Mouse (Mus musculus) limb, embryonic 10.5 days (tissue): Measurements from ENCODE around the gene Nasp. TPM values are rescaled to one million over a fixed set of nuclear protein-coding genes. Genes with fewer than 3 reads are reported as not detected.

Source experiments
- DNase-seq: peaks from one replicate; pipeline ENCODE4 v3.0.0-alpha.2; 2017; ENCODE audit warnings: low spot score
- H3K27ac ChIP-seq: fragments of 300-500 bp; sonication (generic); 2 replicates; pipeline ENCODE4 v1.5.1; 2016; ENCODE audit warnings: mild to moderate bottlenecking
- H3K27me3 ChIP-seq: fragments of 300-500 bp; sonication (generic); 2 replicates; pipeline ENCODE4 v1.6.1; 2016; ENCODE audit warnings: low read depth, mild to moderate bottlenecking; ENCODE audit not compliant: poor library complexity, severe bottlenecking
- H3K36me3 ChIP-seq: fragments of 300-500 bp; sonication (generic); 2 replicates; pipeline ENCODE4 v1.6.1; 2016; ENCODE audit warnings: mild to moderate bottlenecking, moderate library complexity
- H3K4me1 ChIP-seq: fragments of 300-500 bp; sonication (generic); 2 replicates; pipeline ENCODE4 v1.6.1; 2016
- H3K4me3 ChIP-seq: fragments of 300-500 bp; sonication (generic); 2 replicates; pipeline ENCODE4 v1.5.1; 2016; ENCODE audit warnings: mild to moderate bottlenecking, moderate library complexity
- H3K9me3 ChIP-seq: fragments of 300-500 bp; sonication (generic); replicated peaks from 2 replicates; pipeline ENCODE4 v1.6.1; 2016; ENCODE audit warnings: mild to moderate bottlenecking
- WGBS: fragments of 180-500 bp; shearing (Covaris S2); methylation state at CpG from one replicate; pipeline ENCODE4 v1.1.7; 2016; 5-methylcytosine and 5-hydroxymethylcytosine counted together
- polyA plus RNA-seq: library from polyadenylated mRNA; unstranded; fragments of >200 nt; fragmentation: Nextera tagmentation; extraction: Ambion mirVana; gene quantifications from 2 replicates; pipeline ENCODE4 v1.2.1, GENCODE M21; 2016

Gene Nasp
- polyA plus RNA-seq, 1 experiment from 2014 or later: 364 TPM

- H3K9me3 ChIP-seq: no peaks in the 10 kb centered on the region
- no peaks in the 10 kb centered on the region for H3K27me3 ChIP-seq
- peaks cover 11% of the 10 kb centered on the region for H3K4me1 ChIP-seq
- DNase-seq: no peak
- H3K36me3 ChIP-seq: peaks cover 59% of the 10 kb centered on the region
- no peak overlapping the region for H3K27ac ChIP-seq
- WGBS: 92% methylated on average over 4 of the region's 4 CpGs
- peak overlapping the region; percentile 99 for H3K4me3 ChIP-seq
Observed at GRCm38 (mm10) chr4:116624831-116625230, 2.9 kb downstream of the Nasp start.

GRCm38 (mm10) chr4:116615237-116615636, 12.5 kb downstream of the Nasp start:
- WGBS: 94% methylated on average over 2 of the region's 2 CpGs
- H3K36me3 ChIP-seq: peaks cover 100% of the 10 kb centered on the region

GRCm38 (mm10) chr4:116612621-116613020, 15.1 kb downstream of the Nasp start:
- WGBS: 90% methylated on average over 2 of the region's 2 CpGs
- H3K27ac ChIP-seq: no peak overlapping the region
- H3K27me3 ChIP-seq: no peaks in the 10 kb centered on the region
- no peaks in the 10 kb centered on the region for H3K4me1 ChIP-seq
- DNase-seq: no peak
- no peak overlapping the region for H3K4me3 ChIP-seq
- H3K36me3 ChIP-seq: peaks cover 100% of the 10 kb centered on the region
- no peaks in the 10 kb centered on the region for H3K9me3 ChIP-seq

More at GRCm38 (mm10) chr4:116615237-116615636, 12.5 kb downstream of the Nasp start:
- H3K27ac ChIP-seq: no peak overlapping the region
- H3K9me3 ChIP-seq: no peaks in the 10 kb centered on the region
- no peaks in the 10 kb centered on the region for H3K27me3 ChIP-seq
- H3K4me1 ChIP-seq: no peaks in the 10 kb centered on the region
- no peak overlapping the region for H3K4me3 ChIP-seq
- DNase-seq: no peak

DNA sequence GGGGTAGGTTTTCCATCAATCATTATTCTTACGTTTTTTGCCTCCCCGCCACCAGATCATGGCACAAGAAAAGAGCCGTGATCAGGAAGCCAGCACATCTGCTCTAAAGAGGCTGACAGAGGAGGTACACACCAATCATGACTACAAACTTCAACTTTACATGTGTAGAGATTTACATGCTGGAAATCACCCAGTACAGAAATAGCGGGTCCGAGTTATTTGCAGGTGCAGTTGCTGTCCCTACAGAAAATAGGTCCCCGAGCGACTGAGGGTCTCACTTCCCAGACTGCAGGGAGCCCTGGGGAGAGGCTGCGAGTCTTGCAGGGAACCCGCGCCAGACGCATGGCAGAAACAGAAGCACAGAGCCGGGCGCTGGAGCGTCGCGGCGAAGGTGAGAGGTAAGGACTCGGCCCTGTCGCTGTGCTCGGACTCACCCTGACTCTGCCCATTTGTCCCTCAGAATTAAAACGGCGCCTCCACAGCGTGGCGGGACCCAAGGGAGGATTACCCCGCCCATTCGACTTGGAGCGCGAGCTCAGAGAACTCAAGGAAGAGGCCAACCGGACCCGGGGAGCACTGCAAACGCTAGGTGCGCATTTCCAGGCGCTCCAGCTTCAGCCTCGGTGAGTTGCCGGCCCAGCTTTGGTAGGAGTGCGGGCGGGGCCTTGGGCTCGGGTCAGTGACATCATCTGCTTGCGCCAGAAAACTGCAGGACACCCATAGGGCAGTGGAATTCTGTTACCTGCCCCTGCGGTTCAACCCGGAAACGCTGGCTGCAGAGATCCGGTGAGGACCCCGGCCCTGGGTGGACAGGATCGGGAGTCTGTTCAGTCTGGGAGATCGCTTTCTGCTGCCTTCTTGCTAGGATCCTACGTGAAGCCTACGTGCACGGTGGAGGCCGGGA, 30.5 kb downstream of the Nasp start:
- peak overlapping the region; percentile 75 for H3K27ac ChIP-seq
- peaks cover 58% of the 10 kb centered on the region for H3K36me3 ChIP-seq
- H3K4me1 ChIP-seq: peaks cover 30% of the 10 kb centered on the region
- peak overlapping the region; percentile 67 for H3K4me3 ChIP-seq
- no peaks in the 10 kb centered on the region for H3K27me3 ChIP-seq
- 1% methylated on average over 50 of the region's 50 CpGs for WGBS
- DNase-seq: peak; percentile 92
- no peaks in the 10 kb centered on the region for H3K9me3 ChIP-seq

GRCm38 (mm10) chr4:116596379-116596778, 31.4 kb downstream of the Nasp start, which contains the start of gene Ccdc17:
Ccdc17 (plus strand) TSS chr4:116596654.
- Histone ChIP-seq H3K9me3 (no peaks in the 10 kb centered on the region), H3K27ac (peak within 1 kb of the TSS; percentile 75), H3K4me1 (peaks cover 30% of the 10 kb centered on the region), H3K4me3 (peak within 1 kb of the TSS; percentile 67), H3K36me3 (peaks cover 58% of the 10 kb centered on the region), H3K27me3 (no peaks in the 10 kb centered on the region)
- DNase-seq: no peak
- 29% methylated on average over 5 of the region's 5 CpGs for WGBS

- no peak for DNase-seq
- Histone ChIP-seq H3K27ac (no peak overlapping the region), H3K4me3 (no peak overlapping the region), H3K9me3 (no peaks in the 10 kb centered on the region), H3K36me3 (peaks cover 58% of the 10 kb centered on the region), H3K4me1 (peaks cover 30% of the 10 kb centered on the region), H3K27me3 (no peaks in the 10 kb centered on the region)
- WGBS: 75% methylated on average over 8 of the region's 8 CpGs
Observed at GRCm38 (mm10) chr4:116595793-116596192, 31.9 kb downstream of the Nasp start.

- peaks cover 33% of the 10 kb centered on the region for H3K36me3 ChIP-seq
- peak; percentile 34 for DNase-seq
- WGBS: 5% methylated on average over 15 of the region's 15 CpGs
- peaks cover 17% of the 10 kb centered on the region for H3K4me1 ChIP-seq
- peak overlapping the region; percentile 86 for H3K4me3 ChIP-seq
- H3K27ac ChIP-seq: peak overlapping the region; percentile 95
- no peaks in the 10 kb centered on the region for H3K9me3 ChIP-seq
- no peaks in the 10 kb centered on the region for H3K27me3 ChIP-seq
Observed at GRCm38 (mm10) chr4:116558151-116558882, 69.4 kb downstream of the Nasp start.

DNA sequence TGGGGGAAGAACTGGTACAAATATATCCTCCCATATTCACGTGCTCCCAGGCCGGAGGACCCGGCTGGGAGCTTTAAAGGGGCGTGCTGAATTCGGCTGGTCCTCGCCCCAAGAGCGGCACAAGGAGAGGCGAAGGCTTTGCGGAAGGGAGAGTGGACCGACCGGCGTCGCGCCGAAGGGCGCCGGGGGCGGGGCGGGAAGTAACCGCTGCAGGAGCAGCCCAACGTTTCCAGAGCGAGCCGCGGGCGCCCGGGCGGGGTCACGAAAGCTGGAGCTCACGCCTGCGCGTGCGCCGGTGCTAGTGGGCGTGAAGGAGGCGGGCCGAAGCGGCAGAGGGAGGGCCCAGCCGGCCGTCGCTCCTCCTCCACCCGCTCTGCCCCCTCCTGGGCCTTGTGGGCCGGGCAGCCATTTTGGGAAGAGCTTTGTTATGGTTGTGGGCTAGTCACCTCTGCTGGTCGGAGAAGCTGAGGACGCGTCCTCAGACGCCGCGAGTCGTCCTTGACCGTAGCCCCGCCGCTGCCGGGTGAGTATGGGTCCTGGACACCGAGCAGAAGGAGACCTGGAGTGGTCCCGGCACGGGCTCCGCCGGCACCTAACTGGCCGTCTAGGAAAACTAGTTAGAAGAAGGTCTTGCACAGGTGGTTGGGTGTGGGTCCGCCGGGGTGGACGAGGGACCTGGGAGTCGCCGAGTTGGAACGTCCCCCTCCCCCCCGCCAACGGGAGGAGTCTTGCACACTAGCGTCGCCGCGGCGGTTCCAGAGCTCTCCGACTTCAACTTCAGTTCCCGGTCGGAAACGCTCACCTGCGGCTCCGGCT, 70.2 kb downstream of the Nasp start, which contains the start of gene Gpbp1l1:
Gpbp1l1 (plus strand) TSS at position 353 of the 816 bp plus-strand sequence.
- WGBS: under 1% methylated on average over 78 of the region's 78 CpGs

DNA sequence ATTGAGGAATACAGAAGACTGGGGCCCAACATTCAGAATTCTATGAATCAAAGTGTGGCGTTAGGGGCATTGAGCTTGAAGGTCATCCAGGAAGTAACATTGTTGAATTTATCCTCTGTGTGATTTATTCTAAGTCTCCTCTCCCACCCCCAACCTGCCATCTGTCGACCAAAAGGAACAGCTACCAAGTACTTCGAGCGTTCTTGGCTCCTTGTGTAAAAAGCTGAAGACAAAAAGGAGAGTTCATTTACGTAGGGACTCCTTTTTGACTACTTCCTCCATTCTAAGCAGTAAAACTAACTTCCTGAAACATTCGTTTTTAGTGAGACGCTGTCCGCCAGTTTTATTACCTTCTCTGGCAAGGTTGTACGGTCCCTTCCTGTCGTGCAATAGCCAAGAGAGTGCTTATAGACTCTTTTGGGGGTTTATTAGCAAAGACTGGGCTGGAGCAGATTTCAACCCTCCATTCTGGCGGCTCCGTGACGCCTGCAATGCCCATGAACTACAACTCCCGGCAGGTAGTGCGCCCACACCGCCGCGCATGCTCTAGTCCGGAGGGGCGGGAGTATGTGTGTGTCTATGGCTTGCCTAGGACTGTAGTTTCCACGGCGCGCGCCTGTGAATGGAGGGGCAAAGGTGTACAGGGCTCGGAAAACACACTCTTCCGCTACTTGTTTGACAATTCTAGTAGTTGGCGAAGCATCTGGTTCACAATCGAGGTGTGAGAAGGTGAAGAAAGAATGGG, 71.0 kb downstream of the Nasp start:
- under 1% methylated on average over 28 of the region's 28 CpGs for WGBS
- Histone ChIP-seq H3K27ac (peak overlapping the region; percentile 95), H3K4me3 (peak overlapping the region; percentile 86), H3K27me3 (no peaks in the 10 kb centered on the region), H3K4me1 (peaks cover 17% of the 10 kb centered on the region), H3K9me3 (no peaks in the 10 kb centered on the region), H3K36me3 (peaks cover 36% of the 10 kb centered on the region)
- DNase-seq: peak; percentile 90

More for the DNA sequence above, 70.2 kb downstream of the Nasp start, which contains the start of gene Gpbp1l1:
- no peaks in the 10 kb centered on the region for H3K27me3 ChIP-seq
- H3K4me1 ChIP-seq: peaks cover 17% of the 10 kb centered on the region
- peak within 1 kb of the TSS; percentile 86 for H3K4me3 ChIP-seq
- peak within 1 kb of the TSS; percentile 95 for H3K27ac ChIP-seq
- H3K36me3 ChIP-seq: peaks cover 38% of the 10 kb centered on the region
- peak; percentile 99 for DNase-seq
- H3K9me3 ChIP-seq: no peaks in the 10 kb centered on the region

DNA sequence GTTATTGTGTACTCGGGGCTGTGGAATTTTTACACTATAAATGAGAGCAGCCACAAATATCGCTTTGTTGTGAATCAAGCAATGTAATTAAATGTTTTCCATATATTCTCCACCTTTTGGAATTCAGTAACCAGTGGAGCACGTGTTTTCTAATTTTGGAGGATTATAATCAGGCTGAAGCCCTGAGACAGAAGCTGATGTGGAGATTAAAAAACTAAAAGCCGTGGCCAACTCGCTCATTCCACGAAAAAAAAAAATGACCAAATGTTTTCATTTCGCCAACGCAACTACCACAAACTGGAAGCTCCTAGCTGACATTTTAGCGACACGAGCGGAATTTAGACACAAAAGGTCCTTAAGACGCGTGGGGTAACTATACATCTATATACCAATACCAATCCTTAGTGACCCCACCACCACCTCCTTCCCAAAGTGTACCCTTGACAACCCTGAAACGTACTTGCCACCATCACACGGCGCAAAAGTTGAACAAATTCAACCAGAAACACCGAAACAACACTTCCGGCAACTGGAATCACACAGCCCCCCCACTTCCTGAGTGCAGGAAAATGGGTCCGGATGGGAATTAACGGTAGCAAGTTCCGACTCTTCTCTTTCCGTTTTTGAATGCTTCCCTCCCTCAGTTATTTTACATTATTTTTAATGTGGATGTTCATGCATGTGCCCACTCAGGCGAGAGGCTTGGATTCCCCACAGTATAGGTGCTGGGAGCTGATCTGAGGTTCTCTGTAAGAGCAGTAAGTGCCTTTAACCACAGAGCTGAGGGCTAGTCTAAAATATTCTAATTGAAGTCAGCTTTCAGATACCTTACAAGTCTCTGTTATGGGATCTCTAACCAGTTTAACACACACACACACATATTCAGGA, 72.1 kb downstream of the Nasp start, which contains the start of gene Tmem69:
Tmem69 (minus strand) TSS at position 524 of the 888 bp plus-strand sequence.
- Histone ChIP-seq H3K27me3 (no peaks in the 10 kb centered on the region), H3K4me3 (peak within 1 kb of the TSS; percentile 86), H3K27ac (peak within 1 kb of the TSS; percentile 95), H3K36me3 (peaks cover 32% of the 10 kb centered on the region), H3K9me3 (no peaks in the 10 kb centered on the region), H3K4me1 (peaks cover 17% of the 10 kb centered on the region)
- WGBS: 4% methylated on average over 23 of the region's 23 CpGs
- peak; percentile 86 for DNase-seq

- DNase-seq: no peak
- peaks cover 5% of the 10 kb centered on the region for H3K4me1 ChIP-seq
Observed at GRCm38 (mm10) chr4:116553035-116553434, 74.7 kb downstream of the Nasp start.

More at GRCm38 (mm10) chr4:116553035-116553434, 74.7 kb downstream of the Nasp start:
- WGBS: 90% methylated on average over 3 of the region's 3 CpGs
- Histone ChIP-seq H3K27me3 (no peaks in the 10 kb centered on the region), H3K36me3 (peaks cover 26% of the 10 kb centered on the region), H3K9me3 (no peaks in the 10 kb centered on the region), H3K4me3 (no peak overlapping the region), H3K27ac (no peak overlapping the region)
